Mouse (Mus musculus) myocyte (in vitro differentiated cells): ENCODE results near the gene 4930470P17Rik.

Experiments
- MAX ChIP-seq: IDR thresholded peaks from one replicate; pipeline ENCODE4 v1.6.1; 2011; ENCODE audit warnings: low read depth, mild to moderate bottlenecking, control low read depth
- POLR2A ChIP-seq: IDR thresholded peaks from one replicate; pipeline ENCODE4 v1.6.1; 2011; ENCODE audit warnings: low read depth, mild to moderate bottlenecking, control low read depth, moderate library complexity; ENCODE audit not compliant: insufficient read length
- TCF12 ChIP-seq: IDR thresholded peaks from one replicate; pipeline ENCODE4 v1.6.1; 2011; ENCODE audit warnings: mild to moderate bottlenecking, control low read depth; ENCODE audit not compliant: poor library complexity, insufficient read depth, severe bottlenecking

DNA sequence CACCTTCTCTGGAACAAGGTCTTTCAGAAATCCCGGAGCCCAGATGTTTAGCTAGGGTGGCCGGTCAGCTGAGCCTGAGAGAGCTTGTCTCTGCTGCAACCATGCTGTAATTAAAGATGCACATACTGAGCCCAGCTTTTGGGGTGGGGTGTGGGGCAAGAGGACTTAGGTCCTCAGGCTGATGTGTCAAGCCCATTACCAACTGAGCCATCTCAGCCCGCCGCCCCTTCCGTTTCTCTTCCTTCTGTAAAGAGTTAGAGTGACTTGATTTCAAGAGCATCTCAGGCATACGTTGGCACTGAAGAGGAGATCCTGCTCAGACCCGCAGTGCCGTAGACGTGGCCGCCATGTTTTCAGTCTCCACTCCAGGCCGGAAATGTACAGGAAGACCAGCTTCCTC, 38.5 kb upstream of the 4930470P17Rik start:
- no peak for TF ChIP-seq MAX
- no peak for TF ChIP-seq POLR2A
- no peak for TF ChIP-seq TCF12
